Comparison of ENCODE assay signal across 8 mouse cellular contexts in genomic region chr11:120224488-120225255, GRCm38 (mm10). TPM values are rescaled to one million over a fixed set of nuclear protein-coding genes. Genes with fewer than 3 reads are reported as not detected.
DNase-seq lines count a peak whose midpoint lies in the region; ATAC-seq and TF ChIP-seq lines count a peak whose summit lies in the region.

No protein-coding gene starts in this region.

- ATAC-seq in heart, postnatal 0 days (ENCODE audit: insufficient read depth, low read depth): no peak

- H3K9me3 ChIP-seq in heart, postnatal 0 days (replicated peaks; ENCODE audit: control insufficient read depth, low read length): no peaks in the 10 kb centered on the region

- H3K27ac ChIP-seq in heart, postnatal 0 days (ENCODE audit: low read depth): peak overlapping the region; percentile 72
- H3K27ac ChIP-seq in olfactory bulb, adult 2 months (ENCODE audit: insufficient read depth, low read depth, low read length): peak overlapping the region; percentile 12; the same call in 1 of the 2 replicates

- 24% methylated on average over 11 of the region's 11 CpGs for WGBS in heart, postnatal 0 days
- WGBS in olfactory bulb, adult 2 months: 69% methylated on average over 11 of the region's 11 CpGs

- peak overlapping the region; percentile 46 for H3K9ac ChIP-seq in heart, postnatal 0 days (replicated peaks; ENCODE audit: low read depth, low read length)

- no peaks in the 10 kb centered on the region for H3K27me3 ChIP-seq in heart, postnatal 0 days (ENCODE audit: control insufficient read depth, insufficient read depth, low read length)

- peaks cover 71% of the 10 kb centered on the region for H3K4me1 ChIP-seq in heart, postnatal 0 days (ENCODE audit: control insufficient read depth, insufficient read depth)
- peaks cover 48% of the 10 kb centered on the region for H3K4me1 ChIP-seq in olfactory bulb, adult 2 months (ENCODE audit: control insufficient read depth, insufficient read depth, low read length)

- peak; percentile 66 for DNase-seq in adrenal gland, postnatal 14 days
- DNase-seq in adrenal gland, postnatal 25 days: no peak
- peak; percentile 55 to 64 for DNase-seq in cerebellum, postnatal 10 days
- no peak for DNase-seq in heart, postnatal 0 days (ENCODE audit: low spot score)
- peak; percentile 55 to 60 for DNase-seq in kidney, postnatal 4 days
- no peak for DNase-seq in spleen, postnatal 14 days (ENCODE audit: low spot score in 2 of 2)
- DNase-seq in B cell, adult 2 months: no peak

- TF ChIP-seq POLR2A in olfactory bulb, adult 2 months (IDR thresholded peaks at IDR 0.05; ENCODE audit: insufficient read depth, low read depth, low read length): no peak

- no peak for TF ChIP-seq EP300 in heart, postnatal 0 days (IDR thresholded peaks at IDR 0.05; ENCODE audit: low read depth)

- H3K36me3 ChIP-seq in heart, postnatal 0 days (replicated peaks; ENCODE audit: control insufficient read depth, insufficient read depth, low read length): no peaks in the 10 kb centered on the region

- no peak for TF ChIP-seq CTCF in heart, postnatal 0 days (IDR thresholded peaks at IDR 0.05; ENCODE audit: low read depth)
- TF ChIP-seq CTCF in olfactory bulb, adult 2 months (IDR thresholded peaks at IDR 0.05; ENCODE audit: insufficient read depth, low read depth, low read length): no peak

- peak overlapping the region; percentile 77 for H3K4me2 ChIP-seq in heart, postnatal 0 days (ENCODE audit: low read depth, low read length)

- peak overlapping the region; percentile 35 for H3K4me3 ChIP-seq in heart, postnatal 0 days (ENCODE audit: low read depth, low read length)
- no peak overlapping the region for H3K4me3 ChIP-seq in olfactory bulb, adult 2 months (ENCODE audit: insufficient read depth, low read depth, low read length)

RNA-seq across cellular contexts. Expression of gene Bahcc1, which starts 8.1 kb away (rescaled TPM):
- 12.4 and 17.2 TPM in 2 replicates for total RNA-seq in adrenal gland, postnatal 14 days (2021)
- total RNA-seq in adrenal gland, postnatal 25 days (2021): 23.8 and 25.8 TPM in 2 replicates
- 12.2 and 13.1 TPM in 2 replicates for total RNA-seq in heart, postnatal 0 days (2014; rRNA removed; ENCODE audit: low replicate concordance)
- 2.8 and 3.5 TPM in 2 replicates for polyA plus RNA-seq in heart, postnatal 0 days (2015; fragmentation: Nextera tagmentation; extraction: Ambion mirVana)
- polyA plus RNA-seq in olfactory bulb, adult 2 months (2012; ENCODE audit: insufficient read depth, insufficient read length, low replicate concordance, missing spikeins): not detected in 2 replicates

Comparison
In these comparisons a context has a peak if more than half of its experiments do, and no peak if none do; other contexts are left out.
1. DNase-seq: peak in adrenal gland, postnatal 14 days (single experiment), cerebellum, postnatal 10 days (2 of 2) and kidney, postnatal 4 days (2 of 2); none in adrenal gland, postnatal 25 days (single experiment), heart, postnatal 0 days (single experiment), spleen, postnatal 14 days (0 of 2) and B cell, adult 2 months (0 of 2).